Comparison of ENCODE assay signal across 14 mouse cellular contexts in the genomic region with DNA sequence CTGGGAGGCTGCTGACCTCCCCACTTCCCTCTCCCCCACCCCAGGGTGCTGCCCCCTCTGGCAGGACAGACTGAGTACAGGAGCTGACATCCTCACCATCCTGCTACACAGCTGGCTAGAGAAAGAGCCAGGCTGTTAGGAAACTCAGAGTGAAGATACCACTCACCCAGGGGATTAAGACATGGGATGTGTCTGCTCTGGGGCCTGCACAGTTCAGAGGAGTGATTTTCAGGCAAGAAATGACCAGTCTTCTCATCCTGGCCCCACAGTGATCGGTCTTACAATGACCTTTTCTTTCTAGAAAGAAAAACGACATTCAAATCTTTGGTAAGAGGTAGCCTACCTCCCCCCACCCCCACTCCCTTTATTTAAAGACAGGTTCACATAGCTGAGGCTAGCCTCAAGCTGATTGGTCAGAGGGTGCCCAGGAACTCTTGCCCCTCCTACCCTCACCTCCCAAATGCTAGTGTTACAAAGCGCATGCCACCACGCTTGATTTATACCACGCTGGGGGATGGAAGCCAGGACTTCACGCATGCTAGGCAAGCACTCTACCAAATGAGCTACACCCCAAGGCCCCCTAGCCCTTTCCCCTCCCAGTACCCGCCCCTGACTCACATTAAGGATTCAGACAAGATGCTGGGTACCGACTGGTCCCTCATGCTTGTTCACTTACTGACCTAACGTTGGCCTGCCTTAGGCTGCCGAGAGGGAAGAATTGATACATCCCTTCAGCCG.
A peak's percentile ranks its signal among the peaks of the same experiment; 100 is the strongest.
DNase-seq lines count a peak whose midpoint lies in the region; ATAC-seq and TF ChIP-seq lines count a peak whose summit lies in the region.
"Had no signal": no experiment of that assay in that cellular context is flagged by ENCODE, and none has a peak within 500 bp of the region (broad histone marks: within the 10 kb centered on the region; RNA-seq: fewer than 3 reads in every experiment).

No protein-coding gene starts in this region.

- H3K4me3 ChIP-seq in forebrain, embryonic 10.5 days = no peak overlapping the region
- no peak overlapping the region for H3K4me3 ChIP-seq in forebrain, embryonic 15.5 days
- no peak overlapping the region for H3K4me3 ChIP-seq in lung, embryonic 15.5 days
- no peak overlapping the region for H3K4me3 ChIP-seq in intestine, postnatal 0 days (ENCODE audit: low read depth, low read length)
- no peak overlapping the region for H3K4me3 ChIP-seq in stomach, embryonic 15.5 days (replicated peaks)
- H3K4me3 ChIP-seq: forebrain, embryonic 13.5 days; myocyte had no signal

- peak; percentile 23; the same call in 1 of the 2 replicates for TF ChIP-seq CTCF in intestine, postnatal 0 days (IDR thresholded peaks at IDR 0.05; ENCODE audit: low read depth)

- H3K4me1 ChIP-seq in forebrain, embryonic 10.5 days = peaks cover 26% of the 10 kb centered on the region
- 0 out of 2 replicates have a peak, but pooled peaks cover 3% of the 10 kb centered on the region for H3K4me1 ChIP-seq in forebrain, embryonic 15.5 days
- H3K4me1 ChIP-seq in lung, embryonic 15.5 days = peaks cover 28% of the 10 kb centered on the region
- H3K4me1 ChIP-seq in intestine, postnatal 0 days (replicated peaks; ENCODE audit: control insufficient read depth, insufficient read depth, low read length) = 0 out of 2 replicates have a peak, but pooled peaks cover 3% of the 10 kb centered on the region
- peaks cover 15% of the 10 kb centered on the region for H3K4me1 ChIP-seq in stomach, embryonic 15.5 days

- no peak overlapping the region for H3K9ac ChIP-seq in forebrain, embryonic 15.5 days (replicated peaks)
- no peak overlapping the region for H3K9ac ChIP-seq in lung, embryonic 15.5 days
- no peak overlapping the region for H3K9ac ChIP-seq in intestine, postnatal 0 days (ENCODE audit: low read depth, low read length)
- H3K9ac ChIP-seq in stomach, embryonic 15.5 days = no peak overlapping the region
- H3K9ac ChIP-seq: forebrain, embryonic 13.5 days had no signal

- H3K36me3 ChIP-seq in forebrain, embryonic 10.5 days (replicated peaks) = no peaks in the 10 kb centered on the region
- no peaks in the 10 kb centered on the region for H3K36me3 ChIP-seq in forebrain, embryonic 15.5 days
- H3K36me3 ChIP-seq in lung, embryonic 15.5 days = no peaks in the 10 kb centered on the region
- H3K36me3 ChIP-seq in intestine, postnatal 0 days (ENCODE audit: control insufficient read depth, insufficient read depth) = no peaks in the 10 kb centered on the region
- H3K36me3 ChIP-seq in stomach, embryonic 15.5 days = no peaks in the 10 kb centered on the region

- H3K27ac ChIP-seq in forebrain, embryonic 10.5 days = peak overlapping the region; percentile 53; the same call in 1 of the 2 replicates
- no peak overlapping the region for H3K27ac ChIP-seq in forebrain, embryonic 15.5 days (replicated peaks)
- H3K27ac ChIP-seq in lung, embryonic 15.5 days = peak overlapping the region; percentile 84
- no peak overlapping the region for H3K27ac ChIP-seq in intestine, postnatal 0 days (ENCODE audit: low read depth, low read length)
- peak overlapping the region; percentile 73; the same call in 1 of the 2 replicates for H3K27ac ChIP-seq in stomach, embryonic 15.5 days
- H3K27ac ChIP-seq: forebrain, embryonic 13.5 days had no signal

- 79% methylated on average over 11 of the region's 11 CpGs for WGBS in forebrain, embryonic 10.5 days
- 63% methylated on average over 11 of the region's 11 CpGs for WGBS in forebrain, embryonic 15.5 days
- 38% methylated on average over 11 of the region's 11 CpGs for WGBS in lung, embryonic 15.5 days
- 74% methylated on average over 11 of the region's 11 CpGs for WGBS in intestine, postnatal 0 days
- 50% methylated on average over 11 of the region's 11 CpGs for WGBS in stomach, embryonic 15.5 days

- no peaks in the 10 kb centered on the region for H3K9me3 ChIP-seq in forebrain, embryonic 10.5 days
- no peaks in the 10 kb centered on the region for H3K9me3 ChIP-seq in forebrain, embryonic 15.5 days
- H3K9me3 ChIP-seq in lung, embryonic 15.5 days = no peaks in the 10 kb centered on the region
- H3K9me3 ChIP-seq in intestine, postnatal 0 days (ENCODE audit: control insufficient read depth) = no peaks in the 10 kb centered on the region
- no peaks in the 10 kb centered on the region for H3K9me3 ChIP-seq in stomach, embryonic 15.5 days
- H3K9me3 ChIP-seq: forebrain, embryonic 13.5 days had no signal

- no peak for ATAC-seq in forebrain, embryonic 15.5 days (replicated peaks)
- ATAC-seq in lung, embryonic 15.5 days (ENCODE audit: borderline replicate concordance, extremely low read depth, low FRiP score, low TSS enrichment) = peak; percentile 37
- peak; percentile 29; the same call in 1 of the 2 replicates for ATAC-seq in intestine, postnatal 0 days
- 0 out of 2 replicates have a peak, but pooled peaks have one; percentile 2 for ATAC-seq in stomach, embryonic 15.5 days (ENCODE audit: insufficient read depth, low FRiP score, low read depth)
- ATAC-seq: activated CD4-positive, CD25-positive, alpha-beta regulatory T cell, adult 4 months; forebrain, embryonic 13.5 days had no signal

- no peak for DNase-seq in forebrain, embryonic 10.5 days (ENCODE audit: extremely low spot score, low spot score)
- no peak for DNase-seq in lung, postnatal 14 days
- no peak for DNase-seq in adrenal gland, postnatal 36 days
- no peak for DNase-seq in urinary bladder, adult 18-20 months (ENCODE audit: low spot score in 2 of 2)
- DNase-seq: cerebellum, postnatal 36 days; gastrocnemius, postnatal 10 days; kidney, adult 9 months had no signal

- peaks cover 75% of the 10 kb centered on the region for H3K27me3 ChIP-seq in forebrain, embryonic 10.5 days (ENCODE audit: poor library complexity, severe bottlenecking)
- no peaks in the 10 kb centered on the region for H3K27me3 ChIP-seq in forebrain, embryonic 15.5 days
- no peaks in the 10 kb centered on the region for H3K27me3 ChIP-seq in lung, embryonic 15.5 days
- no peaks in the 10 kb centered on the region for H3K27me3 ChIP-seq in intestine, postnatal 0 days (replicated peaks; ENCODE audit: control insufficient read depth, insufficient read depth, low read length)
- H3K27me3 ChIP-seq in stomach, embryonic 15.5 days (replicated peaks) = no peaks in the 10 kb centered on the region

- no peak overlapping the region for H3K4me2 ChIP-seq in forebrain, embryonic 15.5 days (replicated peaks)
- no peak overlapping the region for H3K4me2 ChIP-seq in lung, embryonic 15.5 days
- no peak overlapping the region for H3K4me2 ChIP-seq in intestine, postnatal 0 days (replicated peaks; ENCODE audit: low read depth)
- H3K4me2 ChIP-seq in stomach, embryonic 15.5 days = no peak overlapping the region
- H3K4me2 ChIP-seq: forebrain, embryonic 13.5 days had no signal

Comparison
In these comparisons a context has a peak if more than half of its experiments do, and no peak if none do; other contexts are left out.
1. H3K27ac ChIP-seq: peak in forebrain, embryonic 10.5 days (single experiment), lung, embryonic 15.5 days (single experiment) and stomach, embryonic 15.5 days (single experiment); none in forebrain, embryonic 15.5 days (single experiment) and intestine, postnatal 0 days (single experiment).